Mouse (Mus musculus) MEL (cell line): ENCODE measurements at regions not wholly inside any gene's neighbourhood (a gene's known extent, or its start where the extent isn't known, plus 50 kb on each side); places are given as distances from the start of the nearest gene placed in this dataset.

Experiments used
- CTCF ChIP-seq, 3 experiments: IDR thresholded peaks in 2 of 3; conservative IDR thresholded peaks in 1 of 3; 2 replicates each; pipeline ENCODE4 v1.5.1; 2011 to 2012; ENCODE audit warnings: low read length in 3 of 3, low read depth in 2 of 3, mild to moderate bottlenecking in 2 of 3, improper control_type of control experiment in 1 of 3, inconsistent platforms in 1 of 3, mixed read lengths in 1 of 3, moderate library complexity in 1 of 3; ENCODE audit not compliant: control insufficient read depth in 1 of 3, insufficient read depth in 1 of 3, poor library complexity in 1 of 3, severe bottlenecking in 1 of 3
- JUND ChIP-seq: IDR thresholded peaks from 2 replicates; pipeline ENCODE4 v1.6.1; 2011; ENCODE audit warnings: low read depth, mild to moderate bottlenecking, improper control_type of control experiment, low read length
- RCOR1 ChIP-seq: IDR thresholded peaks from 2 replicates; pipeline ENCODE4 v1.6.1; 2012; ENCODE audit warnings: low read depth, mild to moderate bottlenecking, inconsistent platforms, low read length, improper control_type of control experiment
- USF1 ChIP-seq: IDR thresholded peaks from 2 replicates; pipeline ENCODE4 v1.6.1; 2014; ENCODE audit warnings: low read depth, mild to moderate bottlenecking, inconsistent platforms, low read length, improper control_type of control experiment, moderate library complexity

DNA sequence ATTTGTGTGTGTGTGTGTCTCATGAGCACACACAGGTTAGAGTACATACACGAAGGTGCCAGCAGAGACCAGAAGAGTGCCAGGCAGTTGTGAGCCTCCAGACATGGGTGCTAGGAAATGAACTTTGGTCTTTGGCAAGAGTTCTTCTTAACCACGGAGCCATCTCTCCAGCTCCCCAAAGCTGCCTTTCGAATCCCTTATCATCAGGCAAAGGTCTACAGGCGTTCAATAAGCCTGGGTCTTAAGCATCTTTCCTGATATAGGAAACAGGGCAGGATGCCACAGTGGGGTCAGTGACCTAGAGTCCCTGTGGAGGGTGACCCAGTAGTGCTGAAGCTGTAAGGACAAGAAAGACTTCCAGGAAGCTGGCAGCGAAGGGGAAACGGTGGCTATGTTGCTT lies 173.6 kb upstream of the Jmjd1c start:
- TF ChIP-seq USF1 (no peak), JUND (no peak), CTCF (IDR thresholded peaks at IDR 0.05 in 2 of 3, conservative IDR thresholded peaks at IDR 0.05 in 1 of 3; ENCODE audit: control insufficient read depth in 1 of 3, insufficient read depth in 1 of 3, low read depth in 2 of 3, low read length in 3 of 3, poor library complexity in 1 of 3, severe bottlenecking in 1 of 3) (no peak), RCOR1 (no peak)
